Mouse (Mus musculus) liver, embryonic 12.5 days (tissue): ENCODE data around the gene Man1c1. TPM values are rescaled to one million over a fixed set of nuclear protein-coding genes. Genes with fewer than 3 reads are reported as not detected.
A peak's percentile ranks its signal among the peaks of the same experiment; 100 is the strongest.

Experiments
- ATAC-seq: fragments of 200-750 bp; cut with Nextera tagmentation; 2 replicates; pipeline ENCODE4 v1.8.0; 2017; ENCODE audit warnings: moderate number of reproducible peaks, mild to moderate bottlenecking, moderate library complexity
- H3K27ac ChIP-seq: fragments of 300-500 bp; sonication (generic); 2 replicates; pipeline ENCODE4 v1.5.1; 2016; ENCODE audit warnings: mild to moderate bottlenecking
- H3K27me3 ChIP-seq: fragments of 300-500 bp; sonication (generic); replicated peaks from 2 replicates; pipeline ENCODE4 v1.6.1; 2016; ENCODE audit warnings: mild to moderate bottlenecking, moderate library complexity
- H3K36me3 ChIP-seq: fragments of 300-500 bp; sonication (generic); 2 replicates; pipeline ENCODE4 v1.6.1; 2016; ENCODE audit warnings: mild to moderate bottlenecking, moderate library complexity
- H3K4me1 ChIP-seq: fragments of 300-500 bp; sonication (generic); 2 replicates; pipeline ENCODE4 v1.6.1; 2016
- H3K4me2 ChIP-seq: fragments of 300-500 bp; sonication (generic); 2 replicates; pipeline ENCODE4 v1.6.1; 2016; ENCODE audit warnings: mild to moderate bottlenecking, moderate library complexity
- H3K4me3 ChIP-seq: fragments of 300-500 bp; sonication (generic); 2 replicates; pipeline ENCODE4 v1.5.1; 2016; ENCODE audit warnings: mild to moderate bottlenecking, moderate library complexity
- H3K9ac ChIP-seq: fragments of 300-500 bp; sonication (generic); 2 replicates; pipeline ENCODE4 v1.6.1; 2016; ENCODE audit warnings: mild to moderate bottlenecking, moderate library complexity
- H3K9me3 ChIP-seq: fragments of 300-500 bp; sonication (generic); replicated peaks from 2 replicates; pipeline ENCODE4 v1.6.1; 2016; ENCODE audit warnings: mild to moderate bottlenecking, moderate library complexity
- WGBS: fragments of 180-500 bp; shearing (Covaris S2); methylation state at CpG from one replicate; pipeline ENCODE4 v1.1.7; 2016; ENCODE audit not compliant: insufficient replicate concordance; 5-methylcytosine and 5-hydroxymethylcytosine counted together
- polyA plus RNA-seq: library from polyadenylated mRNA; unstranded; fragments of >200 nt; fragmentation: Nextera tagmentation; extraction: Ambion mirVana; gene quantifications from 2 replicates; pipeline ENCODE4 v1.2.1, GENCODE M21; 2016

The Man1c1 gene
- polyA plus RNA-seq, 1 experiment from 2014 or later = 3.2 TPM

DNA sequence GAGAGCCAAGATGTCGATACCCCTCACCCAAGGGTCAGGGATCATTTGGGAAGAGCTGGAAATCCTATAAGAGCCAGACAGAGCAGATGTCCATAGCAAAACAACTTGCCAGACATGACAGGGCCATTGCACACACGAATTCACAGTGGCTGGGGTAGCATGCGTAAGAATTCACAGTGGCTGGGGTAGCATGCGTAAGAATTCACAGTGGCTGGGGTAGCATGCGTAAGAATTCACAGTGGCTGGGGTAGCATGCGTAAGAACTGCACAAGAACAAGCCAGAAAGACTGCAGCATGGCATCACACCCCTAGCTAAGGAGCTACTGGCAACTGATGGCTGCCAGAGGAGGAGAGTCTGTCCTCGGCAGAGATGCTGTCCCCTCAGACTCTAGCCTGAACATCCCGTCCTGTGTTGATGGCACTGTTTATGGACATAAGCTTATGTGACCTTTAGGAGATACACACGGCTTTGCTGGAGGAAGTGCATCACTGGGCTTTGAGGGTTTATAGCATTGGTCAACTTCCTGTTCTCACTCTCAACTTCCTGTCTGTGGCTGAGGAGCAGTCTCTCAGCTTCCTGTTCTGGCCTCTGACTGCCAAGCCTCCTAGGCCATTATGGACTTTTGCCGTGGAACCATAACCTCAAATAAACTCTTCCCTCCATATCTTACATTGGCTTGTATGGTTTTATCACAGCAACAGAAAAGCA is 109.2 kb downstream of the Man1c1 start:
- 69% methylated on average over 10 of the region's 10 CpGs for WGBS
- no peak for ATAC-seq
- 0 out of 2 replicates have a peak, but pooled peaks cover 5% of the 10 kb centered on the region for H3K27me3 ChIP-seq
- H3K36me3 ChIP-seq = no peaks in the 10 kb centered on the region
- no peaks in the 10 kb centered on the region for H3K9me3 ChIP-seq
- H3K4me2 ChIP-seq = no peak overlapping the region
- H3K4me1 ChIP-seq = 0 out of 2 replicates have a peak, but pooled peaks cover 8% of the 10 kb centered on the region
- H3K4me3 ChIP-seq = no peak overlapping the region
- no peak overlapping the region for H3K27ac ChIP-seq
- H3K9ac ChIP-seq = no peak overlapping the region

DNA sequence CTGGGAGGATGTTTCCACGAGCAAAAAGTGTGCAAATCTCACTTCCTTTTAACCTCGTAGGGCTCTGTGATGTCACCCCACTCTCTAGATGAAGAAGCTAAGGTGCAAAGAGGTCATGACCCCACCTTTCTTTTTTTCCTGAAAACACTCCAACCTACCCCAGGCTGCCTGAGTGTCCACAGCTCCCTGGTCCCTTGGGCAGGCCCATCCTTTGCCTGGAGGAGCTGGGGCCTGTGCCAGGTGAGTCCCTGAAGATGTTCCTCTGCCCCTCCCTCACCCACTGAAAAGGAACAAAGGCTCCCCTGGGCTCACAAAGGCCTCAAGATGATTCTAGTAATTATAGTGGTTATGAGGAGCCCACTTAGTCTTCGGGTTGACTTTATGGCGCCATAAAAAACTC is 111.6 kb downstream of the Man1c1 start:
- Histone ChIP-seq H3K9me3 (no peaks in the 10 kb centered on the region), H3K9ac (no peak overlapping the region), H3K27me3 (no peaks in the 10 kb centered on the region), H3K4me3 (no peak overlapping the region), H3K27ac (no peak overlapping the region), H3K36me3 (peaks cover 5% of the 10 kb centered on the region), H3K4me1 (peaks cover 16% of the 10 kb centered on the region), H3K4me2 (no peak overlapping the region)
- WGBS = 60% methylated on average over 4 of the region's 4 CpGs
- no peak for ATAC-seq

- 68% methylated on average over 11 of the region's 11 CpGs for WGBS
- H3K4me1 ChIP-seq = peaks cover 9% of the 10 kb centered on the region
- H3K27me3 ChIP-seq = no peaks in the 10 kb centered on the region
- no peak overlapping the region for H3K4me2 ChIP-seq
- no peak overlapping the region for H3K4me3 ChIP-seq
- peaks cover 5% of the 10 kb centered on the region for H3K36me3 ChIP-seq
- H3K27ac ChIP-seq = no peak overlapping the region
- no peak overlapping the region for H3K9ac ChIP-seq
- no peaks in the 10 kb centered on the region for H3K9me3 ChIP-seq
- no peak for ATAC-seq
Observed at GRCm38 (mm10) chr4:134591506-134592061, 112.5 kb downstream of the Man1c1 start.

DNA sequence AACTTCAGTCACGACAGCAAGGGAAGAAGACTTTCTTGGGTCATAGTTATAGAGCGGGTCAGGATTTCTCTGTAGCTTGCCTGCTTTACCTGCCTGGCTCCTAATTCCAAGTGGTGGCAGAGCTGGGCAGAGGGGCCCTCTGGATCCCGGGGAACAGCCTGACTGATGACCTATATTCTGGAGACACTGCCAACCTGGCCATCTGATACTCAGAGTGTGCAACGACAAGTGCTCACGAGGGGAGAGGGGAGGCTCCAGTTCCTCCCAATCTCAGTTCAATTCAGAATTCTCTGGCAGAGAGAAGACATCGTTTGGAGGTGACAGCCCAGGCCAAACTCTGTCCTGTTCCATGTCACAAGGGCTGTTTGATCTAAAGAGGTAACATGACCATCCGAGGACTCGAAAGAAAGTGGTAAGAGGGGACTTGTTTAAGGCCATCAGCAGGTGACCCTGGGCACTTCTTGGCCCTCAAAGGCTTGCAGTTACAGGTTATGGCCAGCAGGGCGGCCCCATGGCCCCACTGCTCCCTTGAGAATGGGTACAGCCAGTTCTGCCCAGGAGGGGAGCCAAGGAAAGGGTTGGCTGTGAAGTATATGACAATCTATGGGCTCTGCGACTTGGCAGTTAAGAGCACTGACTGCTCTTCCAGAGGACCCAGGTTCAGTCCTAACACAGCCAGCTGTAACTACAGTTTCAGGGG is 113.7 kb downstream of the Man1c1 start:
- 70% methylated on average over 10 of the region's 10 CpGs for WGBS
- peaks cover 5% of the 10 kb centered on the region for H3K36me3 ChIP-seq
- H3K4me2 ChIP-seq = no peak overlapping the region
- H3K27ac ChIP-seq = no peak overlapping the region
- H3K9me3 ChIP-seq = no peaks in the 10 kb centered on the region
- no peak overlapping the region for H3K4me3 ChIP-seq
- no peaks in the 10 kb centered on the region for H3K27me3 ChIP-seq
- ATAC-seq = no peak
- no peak overlapping the region for H3K9ac ChIP-seq
- peaks cover 9% of the 10 kb centered on the region for H3K4me1 ChIP-seq

DNA sequence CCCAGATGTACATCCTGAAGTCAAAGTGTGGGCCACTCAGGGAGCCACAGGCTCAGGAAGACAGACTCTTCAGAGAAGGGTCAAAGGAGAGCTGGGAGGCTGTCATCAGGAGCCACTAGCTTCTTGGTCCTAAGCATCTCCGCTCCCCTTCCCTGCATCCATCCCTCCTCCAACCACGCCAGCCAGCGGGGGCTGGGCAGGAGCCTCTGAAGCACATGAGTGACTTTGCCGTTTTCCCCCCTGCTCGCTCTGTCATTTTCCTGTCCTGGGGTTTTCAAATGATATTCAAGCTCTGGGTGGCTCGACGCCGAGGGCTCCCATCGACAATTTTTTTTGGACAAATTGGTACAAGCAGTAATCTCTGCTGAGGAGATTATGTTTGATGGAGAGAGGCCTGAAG is 114.3 kb downstream of the Man1c1 start:
- 75% methylated on average over 9 of the region's 9 CpGs for WGBS
- no peaks in the 10 kb centered on the region for H3K9me3 ChIP-seq
- H3K4me1 ChIP-seq = peaks cover 9% of the 10 kb centered on the region
- H3K27me3 ChIP-seq = no peaks in the 10 kb centered on the region; the same call in 1 of the 2 replicates
- no peak overlapping the region for H3K27ac ChIP-seq
- H3K36me3 ChIP-seq = peaks cover 5% of the 10 kb centered on the region
- H3K4me2 ChIP-seq = no peak overlapping the region
- no peak for ATAC-seq
- H3K9ac ChIP-seq = no peak overlapping the region
- H3K4me3 ChIP-seq = no peak overlapping the region

GRCm38 (mm10) chr4:134588951-134589350 is 115.1 kb downstream of the Man1c1 start:
- ATAC-seq = no peak
- no peaks in the 10 kb centered on the region; the same call in 1 of the 2 replicates for H3K27me3 ChIP-seq
- H3K4me1 ChIP-seq = peaks cover 9% of the 10 kb centered on the region
- no peak overlapping the region for H3K4me3 ChIP-seq
- no peak overlapping the region for H3K4me2 ChIP-seq
- peaks cover 5% of the 10 kb centered on the region for H3K36me3 ChIP-seq
- no peaks in the 10 kb centered on the region for H3K9me3 ChIP-seq
- H3K9ac ChIP-seq = no peak overlapping the region
- WGBS = 73% methylated on average over 5 of the region's 5 CpGs
- H3K27ac ChIP-seq = no peak overlapping the region

DNA sequence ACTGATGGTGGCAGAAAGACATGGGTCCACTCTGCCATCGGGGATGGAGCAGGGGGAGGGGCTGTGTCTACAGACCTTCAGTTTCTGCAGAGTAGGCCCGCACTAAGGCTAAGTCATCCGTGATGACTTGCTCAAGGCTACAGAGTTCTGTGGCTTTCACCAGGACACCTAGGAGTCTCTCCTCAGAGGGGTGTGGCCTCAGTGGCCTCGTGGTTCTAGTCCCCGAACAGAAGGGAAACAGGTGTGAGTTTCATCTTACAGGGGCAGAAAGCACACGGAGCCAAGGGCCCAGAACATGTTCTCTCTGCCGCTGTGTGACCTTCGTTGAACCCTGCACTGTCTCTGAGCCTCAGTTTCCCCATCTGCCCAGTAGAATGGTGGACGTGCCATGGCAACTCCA is 115.8 kb downstream of the Man1c1 start:
- H3K27me3 ChIP-seq = no peaks in the 10 kb centered on the region; the same call in 1 of the 2 replicates
- H3K36me3 ChIP-seq = peaks cover 5% of the 10 kb centered on the region
- no peak overlapping the region for H3K27ac ChIP-seq
- WGBS = 69% methylated on average over 9 of the region's 9 CpGs
- no peak overlapping the region for H3K4me2 ChIP-seq
- no peak overlapping the region for H3K4me3 ChIP-seq
- H3K4me1 ChIP-seq = peaks cover 9% of the 10 kb centered on the region
- no peaks in the 10 kb centered on the region for H3K9me3 ChIP-seq
- no peak for ATAC-seq
- no peak overlapping the region for H3K9ac ChIP-seq

- Histone ChIP-seq H3K4me1 (peaks cover 9% of the 10 kb centered on the region), H3K9me3 (no peaks in the 10 kb centered on the region), H3K27me3 (no peaks in the 10 kb centered on the region; the same call in 1 of the 2 replicates), H3K4me2 (no peak overlapping the region), H3K36me3 (peaks cover 5% of the 10 kb centered on the region), H3K27ac (no peak overlapping the region), H3K9ac (no peak overlapping the region), H3K4me3 (no peak overlapping the region)
- 63% methylated on average over 11 of the region's 11 CpGs for WGBS
- 0 out of 2 replicates have a peak, but pooled peaks have one; percentile 38 for ATAC-seq
Observed at GRCm38 (mm10) chr4:134587636-134588197, 116.4 kb downstream of the Man1c1 start.

- 22% methylated on average over 1 of the region's 1 CpGs for WGBS
- Histone ChIP-seq H3K4me3 (no peak overlapping the region), H3K9ac (no peak overlapping the region), H3K9me3 (no peaks in the 10 kb centered on the region), H3K4me1 (peaks cover 9% of the 10 kb centered on the region), H3K27me3 (no peaks in the 10 kb centered on the region; the same call in 1 of the 2 replicates), H3K27ac (no peak overlapping the region), H3K4me2 (no peak overlapping the region), H3K36me3 (peaks cover 5% of the 10 kb centered on the region)
- ATAC-seq = no peak
Observed at GRCm38 (mm10) chr4:134586631-134587030, 117.5 kb downstream of the Man1c1 start.

DNA sequence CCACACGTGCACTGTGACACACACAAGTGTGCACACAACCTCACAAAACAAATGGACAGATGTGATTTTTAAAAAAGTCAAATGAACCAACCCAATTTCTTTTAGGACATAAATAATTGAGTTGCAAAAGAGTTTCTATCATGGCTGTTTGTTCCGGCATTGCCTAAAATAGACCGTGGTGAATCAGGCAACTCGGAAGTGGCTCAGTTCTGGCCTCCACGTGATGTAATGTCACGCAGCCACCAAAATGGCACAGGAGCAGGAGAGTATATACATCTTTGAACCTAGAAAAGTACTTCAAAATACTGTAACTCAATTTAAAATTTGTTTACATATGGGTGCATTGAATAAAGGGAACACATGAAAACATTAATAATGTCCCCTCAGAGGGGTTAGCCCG is 118.0 kb downstream of the Man1c1 start:
- ATAC-seq = no peak
- 74% methylated on average over 7 of the region's 7 CpGs for WGBS

DNA sequence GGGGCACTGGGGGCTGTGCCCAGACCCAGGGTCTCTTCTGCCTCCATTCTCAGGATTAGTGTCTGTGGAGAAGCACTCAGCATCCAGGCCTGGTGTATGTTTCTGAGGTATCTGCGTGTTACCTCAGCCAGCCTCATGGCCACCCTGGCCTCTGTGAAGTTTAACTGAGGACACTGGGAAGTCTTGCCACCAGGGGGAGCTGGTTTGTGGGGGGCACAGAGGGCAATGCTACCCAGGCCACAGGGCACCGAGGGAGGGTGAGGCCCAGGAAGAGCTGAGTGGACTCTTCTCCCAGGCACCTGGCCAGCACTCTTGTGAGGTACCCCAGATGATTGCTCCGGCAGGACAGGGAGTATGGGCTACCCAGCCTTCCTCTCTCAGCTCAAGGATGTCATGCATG is 120.6 kb downstream of the Man1c1 start:
- Histone ChIP-seq H3K27me3 (peaks cover 12% of the 10 kb centered on the region), H3K9ac (no peak overlapping the region), H3K4me3 (no peak overlapping the region), H3K4me1 (peaks cover 28% of the 10 kb centered on the region), H3K36me3 (no peaks in the 10 kb centered on the region), H3K27ac (no peak overlapping the region), H3K9me3 (no peaks in the 10 kb centered on the region), H3K4me2 (no peak overlapping the region)
- 0 out of 2 replicates have a peak, but pooled peaks have one; percentile 30 for ATAC-seq
- 52% methylated on average over 3 of the region's 3 CpGs for WGBS

More for the DNA sequence above, 118.0 kb downstream of the Man1c1 start:
- H3K27ac ChIP-seq = no peak overlapping the region
- peaks cover 9% of the 10 kb centered on the region for H3K4me1 ChIP-seq
- H3K9me3 ChIP-seq = no peaks in the 10 kb centered on the region
- no peak overlapping the region for H3K9ac ChIP-seq
- H3K36me3 ChIP-seq = peaks cover 5% of the 10 kb centered on the region
- H3K4me3 ChIP-seq = no peak overlapping the region
- no peak overlapping the region for H3K4me2 ChIP-seq
- no peaks in the 10 kb centered on the region; the same call in 1 of the 2 replicates for H3K27me3 ChIP-seq

DNA sequence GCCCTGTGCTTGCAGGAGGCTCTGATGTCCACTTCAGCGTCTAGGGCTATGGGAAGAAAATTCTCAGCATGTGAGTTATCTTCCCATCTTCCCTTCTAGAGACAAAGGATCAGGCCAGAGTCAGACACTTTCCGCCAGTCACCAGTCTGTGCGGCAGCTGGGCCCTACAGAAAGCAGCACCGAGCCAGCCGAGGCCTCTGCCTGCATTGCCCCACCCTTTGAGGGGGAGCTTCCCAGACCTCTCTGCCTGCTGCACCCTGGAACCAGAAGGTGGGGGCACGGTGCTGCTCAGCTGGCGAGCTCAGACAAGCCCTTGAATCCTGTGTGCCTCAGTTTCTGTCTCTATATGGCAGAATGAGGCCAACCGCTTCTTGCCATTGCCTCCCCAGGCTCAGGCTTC is 122.7 kb downstream of the Man1c1 start:
- Histone ChIP-seq H3K36me3 (no peaks in the 10 kb centered on the region), H3K27me3 (peaks cover 15% of the 10 kb centered on the region), H3K9ac (no peak overlapping the region), H3K9me3 (no peaks in the 10 kb centered on the region), H3K27ac (no peak overlapping the region), H3K4me3 (no peak overlapping the region), H3K4me1 (peaks cover 20% of the 10 kb centered on the region), H3K4me2 (no peak overlapping the region)
- no peak for ATAC-seq
- 62% methylated on average over 8 of the region's 8 CpGs for WGBS
